24 mouse cellular contexts compared by ENCODE assay signal in genomic region chr3:60240664-60241063, GRCm38 (mm10).
DNase-seq lines count a peak whose midpoint lies in the region; ATAC-seq and TF ChIP-seq lines count a peak whose summit lies in the region.
"Had no signal": no experiment of that assay in that cellular context is flagged by ENCODE, and none has a peak within 500 bp of the region (broad histone marks: within the 10 kb centered on the region; RNA-seq: fewer than 3 reads in every experiment).

No protein-coding gene starts in this region.

- peak; percentile 16 for DNase-seq in 3T3-L1 (ENCODE audit: low read depth, low spot score)
- peak; percentile 46 for DNase-seq in Patski (ENCODE audit: low read depth, low spot score)
- peak; percentile 33 for DNase-seq in fibroblast of lung, adult 2 months (ENCODE audit: low read depth)
- DNase-seq in left cerebral cortex, adult 11 months (ENCODE audit: low spot score), result no peak
- no peak for DNase-seq in urinary bladder, postnatal 4 days (ENCODE audit: low spot score in 2 of 2)
- DNase-seq in embryo, embryonic 10 days (ENCODE audit: low spot score), result no peak
- DNase-seq: adrenal gland, adult 2 months; adrenal gland, postnatal 10 days; adrenal gland, postnatal 25 days; B cell, adult 2 months; cerebellum, adult 11 months; cerebellum, adult 18-20 months; cerebellum, adult 8-10 months; cerebellum, adult 9-11 months; cerebellum, postnatal 14 days; cerebellum, postnatal 36 days; embryo, embryonic 11 days; forebrain, postnatal 0 days had no signal

- in situ Hi-C loops in Patski (cut with MboI; ENCODE audit: low pct_unique_long_range_greater_than_20kb), result no loop called here

- POLR2A ChIA-PET in Patski (lab: Charles Lee), result no interaction called here

- CTCF ChIA-PET in Patski (lab: Charles Lee), result interaction anchor here (2.6 kb wide), 1 partner anchor 12 kb away, joined by 8 read pairs; no protein-coding TSS in a partner anchor

- TF ChIP-seq CTCF in Patski (IDR thresholded peaks at IDR 0.05), result no peak

- H3K27me3 ChIP-seq in Patski, result no peaks in the 10 kb centered on the region
- H3K27me3 ChIP-seq: CH12.LX; embryonic facial prominence, embryonic 13.5 days; embryonic facial prominence, embryonic 15.5 days; forebrain, embryonic 13.5 days; forebrain, embryonic 15.5 days had no signal

- peak; percentile 57 for ATAC-seq in Patski
- ATAC-seq: CD4-positive, CD25-positive, alpha-beta regulatory T cell, adult 4 months; forebrain, embryonic 13.5 days; forebrain, embryonic 15.5 days; forebrain, postnatal 0 days had no signal

Comparison
In these comparisons a context has a peak if more than half of its experiments do, and no peak if none do; other contexts are left out.
1. DNase-seq: peak in 3T3-L1 (single experiment), Patski (single experiment) and fibroblast of lung, adult 2 months (single experiment); none in left cerebral cortex, adult 11 months (single experiment), urinary bladder, postnatal 4 days (0 of 2) and embryo, embryonic 10 days (single experiment).